Mouse (Mus musculus): ENCODE measurements around the gene Becn1. TPM values are rescaled to one million over a fixed set of nuclear protein-coding genes. Genes with fewer than 3 reads are reported as not detected.

The Becn1 gene
- polyA plus RNA-seq, 1 experiment = 134 TPM

- TF ChIP-seq MYOG (IDR thresholded peaks at IDR 0.05; ENCODE audit: control insufficient read depth in 1 of 3, insufficient read depth in 1 of 3, insufficient read length in 2 of 3, low read depth in 2 of 3) (no peak), CEBPB (IDR thresholded peaks at IDR 0.05; ENCODE audit: insufficient read depth, poor library complexity, severe bottlenecking) (no peak), MAX (IDR thresholded peaks at IDR 0.05; ENCODE audit: low read depth) (no peak), USF1 (IDR thresholded peaks at IDR 0.05; ENCODE audit: low read depth) (no peak), TCF12 (IDR thresholded peaks at IDR 0.05; ENCODE audit: insufficient read depth, poor library complexity, severe bottlenecking) (no peak), POLR2AphosphoS2 (IDR thresholded peaks at IDR 0.05; ENCODE audit: insufficient read length, low read depth) (no peak), MYOD1 (IDR thresholded peaks at IDR 0.05; ENCODE audit: control insufficient read depth in 1 of 3, insufficient read length in 2 of 3, low read depth in 2 of 3) (no peak), REST (IDR thresholded peaks at IDR 0.05; ENCODE audit: insufficient read depth, insufficient read length) (no peak)
- Histone ChIP-seq H3K36me3 (ENCODE audit: control insufficient read depth, insufficient read depth) (no peaks in the 10 kb centered on the region), H3K27me3 (ENCODE audit: control insufficient read depth, insufficient read depth, insufficient read length) (peaks cover 53% of the 10 kb centered on the region), H3K4me3 (no peak overlapping the region), H3K4me2 (ENCODE audit: low read depth) (no peak overlapping the region), H3K79me2 (ENCODE audit: control insufficient read depth, insufficient read depth) (no peaks in the 10 kb centered on the region), H3ac (ENCODE audit: control insufficient read depth, insufficient read length) (no peak overlapping the region)
Measured at GRCm38 (mm10) chr11:101265906-101266305, 36.2 kb downstream of the Becn1 start.

- peaks cover 55% of the 10 kb centered on the region for H3K27me3 ChIP-seq (ENCODE audit: control insufficient read depth, insufficient read depth, insufficient read length)
- H3K4me3 ChIP-seq = no peak overlapping the region
Measured at GRCm38 (mm10) chr11:101264954-101265471, 37.1 kb downstream of the Becn1 start.

GRCm38 (mm10) chr11:101263989-101264280, 38.2 kb downstream of the Becn1 start:
- no peak for TF ChIP-seq USF1 (IDR thresholded peaks at IDR 0.05; ENCODE audit: low read depth)
- TF ChIP-seq MYOD1 (IDR thresholded peaks at IDR 0.05; ENCODE audit: control insufficient read depth in 1 of 3, insufficient read length in 2 of 3, low read depth in 2 of 3) = no peak
- no peak for TF ChIP-seq MAX (IDR thresholded peaks at IDR 0.05; ENCODE audit: low read depth)
- TF ChIP-seq E2F4 (IDR thresholded peaks at IDR 0.05; ENCODE audit: insufficient read depth) = no peak
- no peak for TF ChIP-seq POLR2A (IDR thresholded peaks at IDR 0.05; ENCODE audit: insufficient read length, low read depth)
- no peak for TF ChIP-seq TCF3 (IDR thresholded peaks at IDR 0.05; ENCODE audit: insufficient read length, low read depth)
- TF ChIP-seq TCF12 (IDR thresholded peaks at IDR 0.05; ENCODE audit: insufficient read depth, poor library complexity, severe bottlenecking) = no peak
- TF ChIP-seq SRF (IDR thresholded peaks at IDR 0.05; ENCODE audit: control insufficient read depth, insufficient read length, low read depth) = no peak
- TF ChIP-seq CEBPB (IDR thresholded peaks at IDR 0.05; ENCODE audit: insufficient read depth, poor library complexity, severe bottlenecking) = no peak
- no peak for TF ChIP-seq POLR2AphosphoS2 (IDR thresholded peaks at IDR 0.05; ENCODE audit: insufficient read length, low read depth)
- no peak for TF ChIP-seq MYOG (IDR thresholded peaks at IDR 0.05; ENCODE audit: control insufficient read depth in 1 of 3, insufficient read depth in 1 of 3, insufficient read length in 2 of 3, low read depth in 2 of 3)
- TF ChIP-seq REST (IDR thresholded peaks at IDR 0.05; ENCODE audit: insufficient read depth, insufficient read length) = no peak
- Histone ChIP-seq H3K4me2 (ENCODE audit: low read depth) (no peak overlapping the region), H3K27me3 (ENCODE audit: control insufficient read depth, insufficient read depth, insufficient read length) (peaks cover 45% of the 10 kb centered on the region), H3ac (ENCODE audit: control insufficient read depth, insufficient read length) (no peak overlapping the region), H3K4me3 (no peak overlapping the region), H3K79me2 (ENCODE audit: control insufficient read depth, insufficient read depth) (no peaks in the 10 kb centered on the region), H3K36me3 (ENCODE audit: control insufficient read depth, insufficient read depth) (no peaks in the 10 kb centered on the region)

More at GRCm38 (mm10) chr11:101264954-101265471, 37.1 kb downstream of the Becn1 start:
- no peak for TF ChIP-seq TCF12 (IDR thresholded peaks at IDR 0.05; ENCODE audit: insufficient read depth, poor library complexity, severe bottlenecking)
- no peak for TF ChIP-seq MYOD1 (IDR thresholded peaks at IDR 0.05; ENCODE audit: control insufficient read depth in 1 of 3, insufficient read length in 2 of 3, low read depth in 2 of 3)
- TF ChIP-seq POLR2AphosphoS2 (IDR thresholded peaks at IDR 0.05; ENCODE audit: insufficient read length, low read depth) = no peak
- no peak for TF ChIP-seq POLR2A (IDR thresholded peaks at IDR 0.05; ENCODE audit: insufficient read length, low read depth)
- no peak for TF ChIP-seq MAX (IDR thresholded peaks at IDR 0.05; ENCODE audit: low read depth)
- no peak for TF ChIP-seq CEBPB (IDR thresholded peaks at IDR 0.05; ENCODE audit: insufficient read depth, poor library complexity, severe bottlenecking)
- TF ChIP-seq USF1 (IDR thresholded peaks at IDR 0.05; ENCODE audit: low read depth) = no peak
- no peak for TF ChIP-seq REST (IDR thresholded peaks at IDR 0.05; ENCODE audit: insufficient read depth, insufficient read length)
- TF ChIP-seq SRF (IDR thresholded peaks at IDR 0.05; ENCODE audit: control insufficient read depth, insufficient read length, low read depth) = no peak
- TF ChIP-seq MYOG (IDR thresholded peaks at IDR 0.05; ENCODE audit: control insufficient read depth in 1 of 3, insufficient read depth in 1 of 3, insufficient read length in 2 of 3, low read depth in 2 of 3) = no peak
- TF ChIP-seq E2F4 (IDR thresholded peaks at IDR 0.05; ENCODE audit: insufficient read depth) = no peak
- no peak for TF ChIP-seq TCF3 (IDR thresholded peaks at IDR 0.05; ENCODE audit: insufficient read length, low read depth)
- Histone ChIP-seq H3K79me2 (ENCODE audit: control insufficient read depth, insufficient read depth) (no peaks in the 10 kb centered on the region), H3K4me2 (ENCODE audit: low read depth) (no peak overlapping the region), H3K36me3 (ENCODE audit: control insufficient read depth, insufficient read depth) (no peaks in the 10 kb centered on the region), H3ac (ENCODE audit: control insufficient read depth, insufficient read length) (no peak overlapping the region)

DNA sequence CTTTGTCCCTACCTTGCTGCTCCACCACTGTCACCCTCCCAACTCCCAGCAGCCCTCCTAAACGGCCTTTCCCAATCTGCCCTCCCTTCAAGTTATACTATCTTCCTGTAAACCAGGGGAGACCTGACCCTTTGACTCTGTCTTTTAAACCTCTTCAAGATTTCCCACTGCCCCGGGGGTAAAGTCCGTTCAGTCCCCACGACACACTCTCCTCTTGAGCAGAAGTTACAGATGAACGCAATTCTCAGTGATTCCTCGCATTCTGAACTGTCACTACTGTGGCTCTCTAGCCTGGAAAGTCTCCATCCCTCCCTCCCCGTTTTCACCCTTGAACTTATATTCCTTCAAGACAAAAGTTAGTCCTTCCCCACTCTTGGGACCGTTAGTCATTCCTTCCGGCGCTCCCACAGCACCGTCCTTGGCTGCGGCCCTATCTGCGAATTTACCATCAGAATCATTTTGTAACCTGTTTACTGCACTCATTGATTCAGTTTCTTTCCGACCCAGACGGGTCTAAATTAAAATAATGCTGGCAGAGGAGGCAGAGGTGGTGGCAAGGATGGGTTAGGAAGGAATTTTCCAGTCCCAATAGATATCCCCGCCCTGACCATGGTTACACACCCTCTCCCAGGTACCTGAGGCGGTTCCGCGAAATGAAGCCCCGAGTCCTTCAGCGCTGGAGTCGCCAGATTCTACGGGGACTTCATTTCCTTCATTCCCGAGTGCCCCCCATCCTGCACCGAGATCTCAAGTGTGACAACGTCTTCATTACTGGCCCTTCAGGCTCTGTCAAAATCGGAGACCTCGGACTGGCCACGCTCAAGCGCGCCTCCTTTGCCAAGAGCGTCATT, 38.7 kb downstream of the Becn1 start:
- no peak overlapping the region for H3ac ChIP-seq (ENCODE audit: control insufficient read depth, insufficient read length)
- no peak for TF ChIP-seq POLR2AphosphoS2 (IDR thresholded peaks at IDR 0.05; ENCODE audit: insufficient read length, low read depth)
- TF ChIP-seq SRF (IDR thresholded peaks at IDR 0.05; ENCODE audit: control insufficient read depth, insufficient read length, low read depth) = no peak
- no peak for TF ChIP-seq E2F4 (IDR thresholded peaks at IDR 0.05; ENCODE audit: insufficient read depth)
- H3K36me3 ChIP-seq (ENCODE audit: control insufficient read depth, insufficient read depth) = no peaks in the 10 kb centered on the region
- H3K4me2 ChIP-seq (ENCODE audit: low read depth) = no peak overlapping the region
- peaks cover 42% of the 10 kb centered on the region for H3K27me3 ChIP-seq (ENCODE audit: control insufficient read depth, insufficient read depth, insufficient read length)
- H3K4me3 ChIP-seq = no peak overlapping the region
- no peaks in the 10 kb centered on the region for H3K79me2 ChIP-seq (ENCODE audit: control insufficient read depth, insufficient read depth)

All from myocyte (in vitro differentiated cells).